8 mouse cellular contexts compared by ENCODE assay signal in genomic region chr15:27751612-27752405, GRCm38 (mm10).
DNase-seq lines count a peak whose midpoint lies in the region; ATAC-seq and TF ChIP-seq lines count a peak whose summit lies in the region.

No protein-coding gene starts in this region.

- no peak for TF ChIP-seq POLR2A in ES-Bruce4 (IDR thresholded peaks at IDR 0.05; ENCODE audit: insufficient read depth, low read length)

- H3K4me2 ChIP-seq in heart, embryonic 15.5 days, result no peak overlapping the region
- H3K4me2 ChIP-seq in kidney, embryonic 16.5 days (replicated peaks; ENCODE audit: low read depth, low read length), result no peak overlapping the region

- H3K9me3 ChIP-seq in ES-Bruce4 (replicated peaks; ENCODE audit: control insufficient read depth, insufficient read depth, low read length, poor library complexity, severe bottlenecking), result no peaks in the 10 kb centered on the region
- H3K9me3 ChIP-seq in heart, embryonic 15.5 days (replicated peaks), result no peaks in the 10 kb centered on the region
- H3K9me3 ChIP-seq in kidney, embryonic 16.5 days (ENCODE audit: low read length), result no peaks in the 10 kb centered on the region

- WGBS in heart, embryonic 15.5 days, result 69% methylated on average over 12 of the region's 12 CpGs
- WGBS in kidney, embryonic 16.5 days, result 70% methylated on average over 12 of the region's 12 CpGs

- no peaks in the 10 kb centered on the region for H3K4me1 ChIP-seq in ES-Bruce4 (ENCODE audit: control insufficient read depth, insufficient read depth, low read length)
- no peaks in the 10 kb centered on the region for H3K4me1 ChIP-seq in heart, embryonic 15.5 days (replicated peaks)
- H3K4me1 ChIP-seq in kidney, embryonic 16.5 days (ENCODE audit: insufficient read depth, low read length), result peaks cover 23% of the 10 kb centered on the region

- TF ChIP-seq CTCF in ES-Bruce4 (IDR thresholded peaks at IDR 0.05; ENCODE audit: low read depth, low read length), result peak; percentile 55

- no peak overlapping the region for H3K27ac ChIP-seq in ES-Bruce4 (ENCODE audit: insufficient read depth, low read length)
- no peak overlapping the region for H3K27ac ChIP-seq in heart, embryonic 15.5 days
- H3K27ac ChIP-seq in kidney, embryonic 16.5 days (ENCODE audit: low read length), result no peak overlapping the region

- no peak overlapping the region for H3K4me3 ChIP-seq in ES-Bruce4 (ENCODE audit: low read depth, low read length)
- no peak overlapping the region for H3K4me3 ChIP-seq in heart, embryonic 15.5 days
- H3K4me3 ChIP-seq in kidney, embryonic 16.5 days (ENCODE audit: low read length), result no peak overlapping the region

- DNase-seq in adrenal gland, adult (ENCODE audit: inconsistent age in 2 of 2, low spot score in 1 of 2), result peak; percentile 49 to 86
- peak; percentile 72 for DNase-seq in embryo, embryonic 11 days
- peak; percentile 79 for DNase-seq in lung, postnatal 36 days
- peak; percentile 76 for DNase-seq in retina, postnatal 1 day
- no peak for DNase-seq in c-Kit-positive CD71-positive TER-119-positive erythroid progenitor cells, embryonic 14.5 days (ENCODE audit: low spot score)

- TF ChIP-seq EP300 in ES-Bruce4 (IDR thresholded peaks at IDR 0.05; ENCODE audit: insufficient read depth, low read depth, low read length), result no peak

- H3K9ac ChIP-seq in ES-Bruce4 (ENCODE audit: low read depth, poor library complexity, severe bottlenecking), result no peak overlapping the region
- no peak overlapping the region for H3K9ac ChIP-seq in heart, embryonic 15.5 days
- H3K9ac ChIP-seq in kidney, embryonic 16.5 days (replicated peaks; ENCODE audit: low read length), result no peak overlapping the region

- ATAC-seq in heart, embryonic 15.5 days (replicated peaks; ENCODE audit: insufficient number of reproducible peaks, insufficient read depth, low FRiP score, low read depth), result 0 out of 2 replicates have a peak, but pooled peaks have one; percentile 48
- peak; percentile 64 for ATAC-seq in kidney, embryonic 16.5 days (ENCODE audit: low FRiP score, low TSS enrichment)

- no peaks in the 10 kb centered on the region for H3K27me3 ChIP-seq in ES-Bruce4 (ENCODE audit: control insufficient read depth, insufficient read depth, low read length, poor library complexity, severe bottlenecking)
- H3K27me3 ChIP-seq in heart, embryonic 15.5 days, result no peaks in the 10 kb centered on the region
- H3K27me3 ChIP-seq in kidney, embryonic 16.5 days (ENCODE audit: insufficient read depth, low read length), result no peaks in the 10 kb centered on the region

- H3K36me3 ChIP-seq in ES-Bruce4 (ENCODE audit: control insufficient read depth, insufficient read depth, low read length, poor library complexity, severe bottlenecking), result no peaks in the 10 kb centered on the region
- peaks cover 82% of the 10 kb centered on the region for H3K36me3 ChIP-seq in heart, embryonic 15.5 days
- peaks cover 66% of the 10 kb centered on the region for H3K36me3 ChIP-seq in kidney, embryonic 16.5 days (ENCODE audit: insufficient read depth, low read length)
